Mouse (Mus musculus) G1E (cell line): Measurements from ENCODE around the gene Fst.

Experiments
- CTCF ChIP-seq: IDR thresholded peaks from 2 replicates; pipeline ENCODE4 v1.5.1; 2012; ENCODE audit warnings: low read depth, low read length, inconsistent platforms, mixed read lengths
- GATA1 ChIP-seq: IDR thresholded peaks from 2 replicates; pipeline ENCODE4 v1.6.1; 2012; ENCODE audit warnings: borderline replicate concordance, low read length, inconsistent platforms, mixed read lengths
- GATA2 ChIP-seq: IDR thresholded peaks from 2 replicates; pipeline ENCODE4 v1.6.1; 2012; ENCODE audit warnings: low read depth, low read length, inconsistent platforms, borderline replicate concordance
- POLR2AphosphoS5 ChIP-seq: IDR thresholded peaks from 2 replicates; pipeline ENCODE4 v1.6.1; 2012; ENCODE audit warnings: low read depth, low read length, inconsistent platforms; ENCODE audit not compliant: insufficient replicate concordance
- TAL1 ChIP-seq: conservative IDR thresholded peaks from 2 replicates; pipeline ENCODE4 v1.6.1; 2012; ENCODE audit warnings: low read depth, low read length, inconsistent platforms, mixed read lengths

DNA sequence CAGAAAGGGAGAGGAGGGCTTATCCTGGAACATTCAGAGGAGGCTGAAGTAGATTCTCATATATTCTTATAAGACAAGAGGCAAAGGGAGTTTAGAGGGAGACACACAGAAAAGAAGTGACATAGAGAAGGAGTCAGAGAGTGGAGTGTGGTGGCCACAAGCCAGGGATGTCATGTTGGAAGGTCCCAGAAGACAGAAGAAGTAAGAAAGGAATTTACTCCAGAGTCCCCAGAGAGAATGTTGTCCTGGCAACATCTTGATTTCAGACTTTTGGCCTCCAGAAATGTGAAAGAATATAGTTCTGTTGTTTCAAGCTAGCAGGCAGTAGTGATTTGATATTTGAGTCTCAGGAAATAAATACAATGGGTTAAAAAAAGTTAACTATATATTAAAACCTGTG is 46.4 kb downstream of the Fst start:
- TF ChIP-seq CTCF, result no peak
- TF ChIP-seq POLR2AphosphoS5, result no peak
- TF ChIP-seq TAL1, result no peak
- no peak for TF ChIP-seq GATA1
- no peak for TF ChIP-seq GATA2
